Mouse (Mus musculus) C2C12 (cell line): ENCODE measurements around the gene Tom1.

Experiments
- CEBPB ChIP-seq: IDR thresholded peaks from one replicate; pipeline ENCODE4 v1.6.1; 2011; ENCODE audit warnings: low read depth, mild to moderate bottlenecking, control low read depth, moderate library complexity
- CTCF ChIP-seq: IDR thresholded peaks from one replicate; pipeline ENCODE4 v1.5.1; 2011; ENCODE audit not compliant: control insufficient read depth, insufficient read depth, insufficient read length
- MYOD1 ChIP-seq: IDR thresholded peaks from one replicate; pipeline ENCODE4 v1.6.1; 2011; ENCODE audit warnings: low read depth; ENCODE audit not compliant: control insufficient read depth, insufficient read length
- MYOG ChIP-seq: IDR thresholded peaks from one replicate; pipeline ENCODE4 v1.6.1; 2011; ENCODE audit not compliant: control insufficient read depth, insufficient read length; ENCODE audit errors: extremely low read depth
- USF1 ChIP-seq: IDR thresholded peaks from one replicate; pipeline ENCODE4 v1.6.1; 2011; ENCODE audit warnings: low read depth, mild to moderate bottlenecking, control low read depth, moderate library complexity

GRCm38 (mm10) chr8:75110093-75110492 is 76.6 kb downstream of the Tom1 start:
- no peak for TF ChIP-seq CTCF
- TF ChIP-seq MYOD1 = no peak
- TF ChIP-seq MYOG = no peak
- TF ChIP-seq USF1 = no peak
- no peak for TF ChIP-seq CEBPB
